Mouse (Mus musculus) layer of hippocampus, adult 8-10 months (tissue): Measurements from ENCODE around the gene Zfp988. TPM values are rescaled to one million over a fixed set of nuclear protein-coding genes. Genes with fewer than 3 reads are reported as not detected.

Experiments used
- total RNA-seq, 4 experiments: library from RNA; stranded (reverse); gene quantifications; 2 replicates each; pipeline ENCODE4 v1.2.4; 2022

Zfp988 gene
- total RNA-seq, 4 experiments from 2014 or later: 0.12 to 0.43 (median 0.14) TPM; not detected in 1

Other genes starting within 250 kb of the Zfp988 start
- gene Zfp991, start 173.6 kb upstream of the Zfp988 start, total RNA-seq: 1 to 10 TPM; 7.4 to 9.9 (median 7.6) TPM
- gene Zfp978, start 55.6 kb downstream of the Zfp988 start, total RNA-seq: not detected
- 1 to 10 TPM; 1.4 to 3.6 (median 2.9) TPM for gene Zfp982, start 186.7 kb downstream of the Zfp988 start, total RNA-seq
- gene Gm16503, start 234.5 kb downstream of the Zfp988 start, total RNA-seq: under 1 TPM; 0.25 to 0.37 (median 0.32) TPM
- gene Zfp985, start 247.6 kb downstream of the Zfp988 start, total RNA-seq: under 1 TPM in 2 of 4 experiments, not detected in 2; 0.10 to 0.68 TPM